Mouse (Mus musculus): ENCODE results near the gene Chid1.
A peak's percentile ranks its signal among the peaks of the same experiment; 100 is the strongest.

Chid1 gene

GRCm38 (mm10) chr7:141558329-141558776 is 18.7 kb upstream of the Chid1 start:
- no peak for DNase-seq

GRCm38 (mm10) chr7:141550464-141550863 is 10.8 kb upstream of the Chid1 start:
- DNase-seq: no peak

GRCm38 (mm10) chr7:141549432-141550061 is 9.9 kb upstream of the Chid1 start:
- no peak for DNase-seq

- peak; percentile 78 for DNase-seq
Measured at GRCm38 (mm10) chr7:141544654-141545053, 5.0 kb upstream of the Chid1 start.

- no peak for DNase-seq
Measured at GRCm38 (mm10) chr7:141542588-141542987, 2.9 kb upstream of the Chid1 start.

- DNase-seq: no peak
Measured at GRCm38 (mm10) chr7:141541681-141542080, 2.0 kb upstream of the Chid1 start.

- DNase-seq: peak; percentile 98
Measured at GRCm38 (mm10) chr7:141540312-141541081, 840 bp upstream of the Chid1 start.

- DNase-seq: peak; percentile 70
Measured at GRCm38 (mm10) chr7:141538852-141539555, 653 bp downstream of the Chid1 start.

GRCm38 (mm10) chr7:141535570-141535969 is 4.1 kb downstream of the Chid1 start:
- no peak for DNase-seq

GRCm38 (mm10) chr7:141525580-141525925 is 14.1 kb downstream of the Chid1 start:
- no peak for DNase-seq

GRCm38 (mm10) chr7:141524760-141525579 is 14.7 kb downstream of the Chid1 start:
- DNase-seq: peak; percentile 92

GRCm38 (mm10) chr7:141524271-141524670 is 15.4 kb downstream of the Chid1 start:
- no peak for DNase-seq

GRCm38 (mm10) chr7:141523007-141523406 is 16.6 kb downstream of the Chid1 start:
- no peak for DNase-seq

GRCm38 (mm10) chr7:141519795-141520194 is 19.9 kb downstream of the Chid1 start:
- DNase-seq: no peak

GRCm38 (mm10) chr7:141518926-141519325 is 20.7 kb downstream of the Chid1 start:
- DNase-seq: no peak

GRCm38 (mm10) chr7:141518296-141518695 is 21.4 kb downstream of the Chid1 start:
- no peak for DNase-seq

- DNase-seq: no peak
Measured at GRCm38 (mm10) chr7:141517638-141518037, 22.0 kb downstream of the Chid1 start.

- peak; percentile 78 for DNase-seq
Measured at GRCm38 (mm10) chr7:141510681-141511191, 28.9 kb downstream of the Chid1 start.

GRCm38 (mm10) chr7:141510196-141510595 is 29.5 kb downstream of the Chid1 start:
- peak; percentile 81 for DNase-seq

- DNase-seq: no peak
Measured at GRCm38 (mm10) chr7:141508160-141508559, 31.5 kb downstream of the Chid1 start.

- DNase-seq: no peak
Measured at GRCm38 (mm10) chr7:141506278-141506677, 33.4 kb downstream of the Chid1 start.

GRCm38 (mm10) chr7:141502556-141502905 is 37.1 kb downstream of the Chid1 start:
- peak; percentile 90 for DNase-seq
